Mouse (Mus musculus) MEL (cell line): ENCODE measurements at regions not wholly inside any gene's neighbourhood (a gene's known extent, or its start where the extent isn't known, plus 50 kb on each side); places are given as distances from the start of the nearest gene placed in this dataset.

ENCODE experiments used
- DNase-seq: peaks from one replicate; pipeline ENCODE4 v3.0.0; 2011; ENCODE audit warnings: low read depth, low spot score
- H3K27ac ChIP-seq: 2 replicates; pipeline ENCODE4 v1.5.1; 2012; ENCODE audit warnings: low read depth, mild to moderate bottlenecking, control low read depth, low read length, moderate library complexity; ENCODE audit not compliant: control insufficient read depth
- H3K27me3 ChIP-seq, 2 experiments: fragments of 150-350 bp in 1 of 2; sonication (generic) in 1 of 2; 2 replicates each; pipeline ENCODE4 v1.6.1; 2012; ENCODE audit warnings: low read length in 2 of 2, mild to moderate bottlenecking in 2 of 2, improper control_type of control experiment in 1 of 2, moderate library complexity in 1 of 2; ENCODE audit not compliant: insufficient read depth in 2 of 2, control insufficient read depth in 1 of 2
- H3K36me3 ChIP-seq, 2 experiments: 2 replicates each; pipeline ENCODE4 v1.6.1; 2012 to 2014; ENCODE audit warnings: low read length in 2 of 2, improper control_type of control experiment in 1 of 2, inconsistent platforms in 1 of 2, mild to moderate bottlenecking in 1 of 2; ENCODE audit not compliant: insufficient read depth in 2 of 2, control insufficient read depth in 1 of 2
- H3K4me1 ChIP-seq, 2 experiments: fragments of 150-350 bp in 1 of 2; sonication (generic) in 1 of 2; 2 replicates each; pipeline ENCODE4 v1.6.1; 2012; ENCODE audit warnings: low read length in 2 of 2, improper control_type of control experiment in 1 of 2, mild to moderate bottlenecking in 1 of 2; ENCODE audit not compliant: insufficient read depth in 2 of 2, control insufficient read depth in 1 of 2
- H3K4me3 ChIP-seq, 2 experiments: fragments of 150-350 bp in 1 of 2; sonication (generic) in 1 of 2; 2 replicates each; pipeline ENCODE4 v1.5.1; 2012; ENCODE audit warnings: low read depth in 2 of 2, low read length in 2 of 2, mild to moderate bottlenecking in 2 of 2, moderate library complexity in 2 of 2, control low read depth in 1 of 2, improper control_type of control experiment in 1 of 2; ENCODE audit not compliant: control insufficient read depth in 1 of 2, insufficient read depth in 1 of 2
- H3K79me2 ChIP-seq: 2 replicates; pipeline ENCODE4 v1.6.1; 2012; ENCODE audit warnings: mild to moderate bottlenecking, low read length, moderate library complexity; ENCODE audit not compliant: control insufficient read depth, poor library complexity, insufficient read depth
- H3K9ac ChIP-seq: 2 replicates; pipeline ENCODE4 v1.6.1; 2012; ENCODE audit warnings: low read depth, mild to moderate bottlenecking, control low read depth, low read length, moderate library complexity; ENCODE audit not compliant: control insufficient read depth, poor library complexity, severe bottlenecking
- H3K9me3 ChIP-seq: fragments of 150-350 bp; sonication (generic); replicated peaks from 2 replicates; pipeline ENCODE4 v1.6.1; 2012; ENCODE audit warnings: mild to moderate bottlenecking, low read length, improper control_type of control experiment, moderate library complexity; ENCODE audit not compliant: insufficient read depth
- CHD1 ChIP-seq: IDR thresholded peaks from 2 replicates; pipeline ENCODE4 v1.6.1; 2012; ENCODE audit warnings: low read depth, mild to moderate bottlenecking, inconsistent platforms, low read length, improper control_type of control experiment
- ETS1 ChIP-seq: IDR thresholded peaks from 2 replicates; pipeline ENCODE4 v1.6.1; 2012; ENCODE audit warnings: low read depth, mild to moderate bottlenecking, inconsistent platforms, low read length, improper control_type of control experiment, moderate library complexity
- GABPA ChIP-seq: IDR thresholded peaks from 2 replicates; pipeline ENCODE4 v1.6.1; 2012; ENCODE audit warnings: low read depth, mild to moderate bottlenecking, inconsistent platforms, low read length, improper control_type of control experiment, moderate library complexity
- GATA1 ChIP-seq: IDR thresholded peaks from 2 replicates; pipeline ENCODE4 v1.6.1; 2011; ENCODE audit warnings: low read depth, low read length, improper control_type of control experiment
- HCFC1 ChIP-seq: IDR thresholded peaks from 2 replicates; pipeline ENCODE4 v1.6.1; 2012; ENCODE audit warnings: low read depth, mild to moderate bottlenecking, inconsistent platforms, low read length, improper control_type of control experiment, moderate library complexity
- MAX ChIP-seq: IDR thresholded peaks from 2 replicates; pipeline ENCODE4 v1.6.1; 2011; ENCODE audit warnings: low read length, improper control_type of control experiment
- MEF2A ChIP-seq: IDR thresholded peaks from 2 replicates; pipeline ENCODE4 v1.6.1; 2014; ENCODE audit warnings: low read depth, mild to moderate bottlenecking, inconsistent platforms, low read length, improper control_type of control experiment; ENCODE audit not compliant: poor library complexity, insufficient replicate concordance, severe bottlenecking; ENCODE audit errors: extremely low read depth
- MXI1 ChIP-seq: IDR thresholded peaks from 2 replicates; pipeline ENCODE4 v1.6.1; 2011; ENCODE audit warnings: mild to moderate bottlenecking, low read depth, low read length, improper control_type of control experiment
- MYC ChIP-seq: IDR thresholded peaks from 2 replicates; pipeline ENCODE4 v1.6.1; 2011; ENCODE audit warnings: low read depth, mild to moderate bottlenecking, low read length, improper control_type of control experiment, moderate library complexity
- NELFE ChIP-seq: IDR thresholded peaks from 2 replicates; pipeline ENCODE4 v1.6.1; 2011; ENCODE audit warnings: low read depth, low read length, improper control_type of control experiment
- POLR2AphosphoS2 ChIP-seq: IDR thresholded peaks from 2 replicates; pipeline ENCODE4 v1.6.1; 2011; ENCODE audit warnings: low read length, improper control_type of control experiment
- TBP ChIP-seq: IDR thresholded peaks from 2 replicates; pipeline ENCODE4 v1.8.0; 2011; ENCODE audit warnings: low read depth, low read length, improper control_type of control experiment
- TCF12 ChIP-seq: IDR thresholded peaks from 2 replicates; pipeline ENCODE4 v1.6.1; 2014; ENCODE audit warnings: low read depth, mild to moderate bottlenecking, inconsistent platforms, low read length, improper control_type of control experiment, moderate library complexity
- ZC3H11A ChIP-seq: IDR thresholded peaks from 2 replicates; pipeline ENCODE4 v1.6.1; 2012; ENCODE audit warnings: low read depth, mild to moderate bottlenecking, inconsistent platforms, low read length, improper control_type of control experiment
- ZKSCAN1 ChIP-seq: IDR thresholded peaks from 2 replicates; pipeline ENCODE4 v1.6.1; 2012; ENCODE audit warnings: low read depth, mild to moderate bottlenecking, inconsistent platforms, low read length, improper control_type of control experiment, moderate library complexity
- ZNF384 ChIP-seq: IDR thresholded peaks from 2 replicates; pipeline ENCODE4 v1.6.1; 2012; ENCODE audit warnings: low read depth, mild to moderate bottlenecking, inconsistent platforms, low read length, improper control_type of control experiment

- H3K36me3 ChIP-seq, result no peaks in the 10 kb centered on the region
- TF ChIP-seq HCFC1 (no peak), ZNF384 (no peak), NELFE (no peak), GABPA (no peak), TCF12 (no peak), MEF2A (no peak), GATA1 (no peak), POLR2AphosphoS2 (no peak), ZKSCAN1 (no peak), MXI1 (no peak), TBP (no peak)
- TF ChIP-seq, all 39 proteins: peak for 0
- Histone ChIP-seq H3K9me3 (no peaks in the 10 kb centered on the region), H3K27me3 (no peaks in the 10 kb centered on the region), H3K27ac (no peak overlapping the region), H3K79me2 (no peaks in the 10 kb centered on the region), H3K4me3 (no peak overlapping the region), H3K4me1 (no peaks in the 10 kb centered on the region), H3K9ac (no peak overlapping the region)
- DNase-seq, result no peak
Measured at GRCm38 (mm10) chr3:149381051-149381450, 390.7 kb upstream of the Adgrl2 start.

DNA sequence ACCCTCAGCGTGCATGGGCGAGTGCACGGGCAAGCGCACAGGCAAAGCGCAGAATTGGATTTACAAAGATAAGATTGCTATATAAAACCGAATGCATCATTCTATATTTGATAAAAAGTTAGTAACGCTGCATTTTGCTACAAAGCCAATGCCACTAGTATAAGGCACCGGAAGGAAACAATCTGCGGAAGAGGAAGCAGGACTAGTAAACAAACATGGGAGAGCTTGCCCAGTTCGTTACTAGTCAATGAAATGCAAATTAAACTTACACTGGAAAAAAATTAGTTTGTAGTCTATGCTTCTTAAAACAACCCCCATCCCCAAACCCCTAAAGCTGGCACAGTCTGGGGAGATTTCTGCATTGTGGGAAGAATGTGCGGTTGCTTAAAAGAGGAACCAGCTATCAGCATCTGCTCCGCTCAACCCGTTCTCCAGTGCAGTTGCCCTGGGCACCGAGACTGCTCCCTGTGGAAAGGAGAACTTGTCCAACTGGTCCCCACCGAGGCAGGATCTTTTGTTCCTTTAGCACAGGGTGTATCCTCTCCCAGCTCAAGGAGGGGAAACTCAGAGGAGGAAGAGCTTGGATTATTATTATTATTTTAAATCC, 389.6 kb upstream of the Adgrl2 start:
- TF ChIP-seq MYC, result no peak
- no peak for TF ChIP-seq NELFE
- no peak for TF ChIP-seq ETS1
- TF ChIP-seq ZC3H11A, result no peak
- TF ChIP-seq GABPA, result no peak
- TF ChIP-seq CHD1, result no peak
- no peak for TF ChIP-seq MAX
- TF ChIP-seq TCF12, result no peak
- no peak for TF ChIP-seq MXI1
- DNase-seq, result peak; percentile 13
- Histone ChIP-seq H3K79me2 (no peaks in the 10 kb centered on the region), H3K4me1 (no peaks in the 10 kb centered on the region), H3K9me3 (no peaks in the 10 kb centered on the region), H3K4me3 (no peak overlapping the region), H3K27me3 (no peaks in the 10 kb centered on the region), H3K36me3 (no peaks in the 10 kb centered on the region), H3K27ac (no peak overlapping the region), H3K9ac (no peak overlapping the region)
